In the genomic region with DNA sequence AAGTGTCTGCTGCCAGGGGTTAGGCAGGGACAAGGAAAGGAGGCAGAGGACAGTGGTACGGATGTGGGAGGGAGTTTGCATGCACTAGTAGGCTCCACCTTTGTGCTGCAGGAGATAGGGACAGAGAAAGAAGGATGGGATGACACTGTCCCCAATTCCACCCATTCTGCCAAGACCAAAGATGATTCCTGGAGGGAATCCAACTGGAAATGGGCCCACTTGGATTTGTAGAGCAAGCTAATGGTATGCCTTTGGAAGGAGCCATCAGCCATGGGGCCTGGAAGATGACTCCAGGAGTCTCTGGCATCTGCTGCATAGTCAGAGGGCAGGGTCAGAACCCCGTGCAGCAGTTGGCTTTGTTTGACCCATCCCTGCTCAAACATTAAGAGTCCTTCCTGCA, we compare ENCODE assay signal across 21 mouse cellular contexts. TPM values are rescaled to one million over a fixed set of nuclear protein-coding genes. Genes with fewer than 3 reads are reported as not detected.
DNase-seq lines count a peak whose midpoint lies in the region; ATAC-seq and TF ChIP-seq lines count a peak whose summit lies in the region.
"Had no signal": no experiment of that assay in that cellular context is flagged by ENCODE, and none has a peak within 500 bp of the region (broad histone marks: within the 10 kb centered on the region; RNA-seq: fewer than 3 reads in every experiment).

No protein-coding gene starts in this region.

- H3K4me2 ChIP-seq in lung, embryonic 14.5 days: no peak overlapping the region
- H3K4me2 ChIP-seq in kidney, embryonic 16.5 days (replicated peaks; ENCODE audit: low read depth, low read length): no peak overlapping the region
- H3K4me2 ChIP-seq: embryonic facial prominence, embryonic 15.5 days; heart, embryonic 11.5 days; hindbrain, embryonic 15.5 days; liver, embryonic 12.5 days; lung, embryonic 15.5 days; midbrain, embryonic 12.5 days; neural tube, embryonic 13.5 days had no signal

- no peaks in the 10 kb centered on the region for H3K9me3 ChIP-seq in lung, embryonic 14.5 days (ENCODE audit: low read depth, low read length)
- H3K9me3 ChIP-seq in kidney, embryonic 16.5 days (ENCODE audit: low read length): no peaks in the 10 kb centered on the region
- H3K9me3 ChIP-seq: embryonic facial prominence, embryonic 15.5 days; hindbrain, embryonic 15.5 days; limb, embryonic 10.5 days; liver, embryonic 12.5 days; lung, embryonic 15.5 days; midbrain, embryonic 12.5 days; neural tube, embryonic 13.5 days had no signal

- no peak overlapping the region for H3K27ac ChIP-seq in lung, embryonic 14.5 days (ENCODE audit: low read depth)
- no peak overlapping the region for H3K27ac ChIP-seq in cerebellum, adult 2 months (ENCODE audit: insufficient read depth, low read length)
- no peak overlapping the region for H3K27ac ChIP-seq in kidney, embryonic 16.5 days (ENCODE audit: low read length)
- H3K27ac ChIP-seq: embryonic facial prominence, embryonic 15.5 days; hindbrain, embryonic 15.5 days; limb, embryonic 10.5 days; liver, embryonic 12.5 days; lung, embryonic 15.5 days; midbrain, embryonic 12.5 days; neural tube, embryonic 13.5 days had no signal

- no peak overlapping the region for H3K4me3 ChIP-seq in lung, embryonic 14.5 days (ENCODE audit: low read depth, low read length)
- no peak overlapping the region for H3K4me3 ChIP-seq in cerebellum, adult 2 months (replicated peaks; ENCODE audit: insufficient read depth, low read depth, low read length)
- H3K4me3 ChIP-seq in kidney, embryonic 16.5 days (ENCODE audit: low read length): no peak overlapping the region
- H3K4me3 ChIP-seq: embryonic facial prominence, embryonic 15.5 days; hindbrain, embryonic 15.5 days; limb, embryonic 10.5 days; liver, embryonic 12.5 days; lung, embryonic 15.5 days; midbrain, embryonic 12.5 days; neural tube, embryonic 13.5 days had no signal

- TF ChIP-seq CTCF in lung, embryonic 14.5 days (IDR thresholded peaks at IDR 0.05; ENCODE audit: low read depth): no peak
- no peak for TF ChIP-seq CTCF in cerebellum, adult 2 months (IDR thresholded peaks at IDR 0.05; ENCODE audit: borderline replicate concordance, insufficient read depth, low read depth, low read length)

- 50% methylated on average over 2 of the region's 2 CpGs for WGBS in lung, embryonic 14.5 days
- 19% methylated on average over 2 of the region's 2 CpGs for WGBS in cerebellum, adult 2 months
- WGBS in kidney, embryonic 16.5 days: 75% methylated on average over 2 of the region's 2 CpGs

- DNase-seq in adrenal gland, adult 2 months: peak; percentile 13
- DNase-seq in adrenal gland, adult 18-20 months (ENCODE audit: low spot score in 2 of 2): no peak
- peak; percentile 57 for DNase-seq in lung, embryonic 14.5 days
- no peak for DNase-seq in lung, postnatal 14 days
- peak; percentile 74 to 88 for DNase-seq in cerebellum, adult 2 months
- peak; percentile 74 to 88 for DNase-seq in cerebellum, postnatal 36 days
- no peak for DNase-seq in kidney, adult 11 months
- DNase-seq: heart, postnatal 14 days; kidney, postnatal 14 days had no signal

- H3K36me3 ChIP-seq in lung, embryonic 14.5 days (ENCODE audit: insufficient read depth): no peaks in the 10 kb centered on the region
- H3K36me3 ChIP-seq in kidney, embryonic 16.5 days (ENCODE audit: insufficient read depth, low read length): no peaks in the 10 kb centered on the region
- H3K36me3 ChIP-seq: embryonic facial prominence, embryonic 15.5 days; limb, embryonic 10.5 days; liver, embryonic 12.5 days; lung, embryonic 15.5 days had no signal

- no peak overlapping the region for H3K9ac ChIP-seq in lung, embryonic 14.5 days
- no peak overlapping the region for H3K9ac ChIP-seq in kidney, embryonic 16.5 days (replicated peaks; ENCODE audit: low read length)
- H3K9ac ChIP-seq: embryonic facial prominence, embryonic 15.5 days; hindbrain, embryonic 15.5 days; liver, embryonic 12.5 days; lung, embryonic 15.5 days; midbrain, embryonic 12.5 days; neural tube, embryonic 13.5 days had no signal

- H3K27me3 ChIP-seq in lung, embryonic 14.5 days (ENCODE audit: insufficient read depth, low read length): no peaks in the 10 kb centered on the region
- H3K27me3 ChIP-seq in cerebellum, adult 2 months (ENCODE audit: control insufficient read depth, insufficient read depth, low read length): no peaks in the 10 kb centered on the region
- no peaks in the 10 kb centered on the region for H3K27me3 ChIP-seq in kidney, embryonic 16.5 days (ENCODE audit: insufficient read depth, low read length)
- H3K27me3 ChIP-seq: embryonic facial prominence, embryonic 15.5 days; hindbrain, embryonic 15.5 days; liver, embryonic 12.5 days; lung, embryonic 15.5 days; midbrain, embryonic 12.5 days; neural tube, embryonic 13.5 days had no signal

- H3K4me1 ChIP-seq in lung, embryonic 14.5 days (ENCODE audit: insufficient read depth): no peaks in the 10 kb centered on the region
- H3K4me1 ChIP-seq in cerebellum, adult 2 months (ENCODE audit: control insufficient read depth, insufficient read depth, low read length): peaks cover 47% of the 10 kb centered on the region
- 0 out of 2 replicates have a peak, but pooled peaks cover 3% of the 10 kb centered on the region for H3K4me1 ChIP-seq in kidney, embryonic 16.5 days (ENCODE audit: insufficient read depth, low read length)
- H3K4me1 ChIP-seq: embryonic facial prominence, embryonic 15.5 days; liver, embryonic 12.5 days; lung, embryonic 15.5 days had no signal

- no peak for TF ChIP-seq POLR2A in cerebellum, adult 2 months (IDR thresholded peaks at IDR 0.05; ENCODE audit: borderline replicate concordance, insufficient read depth, low read length)

- no peak for ATAC-seq in lung, embryonic 14.5 days (ENCODE audit: insufficient read depth)
- ATAC-seq in kidney, embryonic 16.5 days (ENCODE audit: low FRiP score, low TSS enrichment): no peak
- ATAC-seq: intestine, embryonic 16.5 days; liver, embryonic 12.5 days; Patski had no signal

RNA-seq across cellular contexts. Expression of a gene that starts 52.3 kb away (rescaled TPM):
- 10 to 100 TPM in 1 of 2 experiments, 1 to 10 TPM in 1; 5.3 to 25.9 TPM for total RNA-seq in adrenal gland, adult 2 months (2021)
- polyA plus RNA-seq in adrenal gland, adult 2 months (2012; rRNA removed): 15.4 and 18.2 TPM in 2 replicates
- 1 to 10 TPM; 5.0 to 9.6 TPM for total RNA-seq in adrenal gland, adult 18-20 months (2021)
- 3.2 and 3.5 TPM in 2 replicates for polyA plus RNA-seq in lung, embryonic 14.5 days (2014; fragmentation: Nextera tagmentation; extraction: Ambion mirVana)
- polyA plus RNA-seq in cerebellum, adult 2 months (2012; rRNA removed): 73.4 and 80.5 TPM in 2 replicates
- 4.1 and 5.2 TPM in 2 replicates for polyA plus RNA-seq in kidney, embryonic 16.5 days (2015; fragmentation: Nextera tagmentation; extraction: Ambion mirVana)
- total RNA-seq: granulocyte monocyte progenitor cell, adult 5-6 weeks had no signal
- polyA plus RNA-seq: Patski had no signal

Comparison
In these comparisons a context has a peak if more than half of its experiments do, and no peak if none do; other contexts are left out.
1. DNase-seq: peak in adrenal gland, adult 2 months (single experiment), lung, embryonic 14.5 days (single experiment), cerebellum, adult 2 months (2 of 2) and cerebellum, postnatal 36 days (2 of 2); none in adrenal gland, adult 18-20 months (0 of 2), lung, postnatal 14 days (single experiment) and kidney, adult 11 months (single experiment).